Mouse (Mus musculus) liver, adult 2 months (tissue): Measurements from ENCODE around the gene Olfm1.

Experiments used
- CTCF ChIP-seq: fragments of 200-500 bp; IDR thresholded peaks from 2 replicates; pipeline ENCODE4 v1.5.1; 2011; ENCODE audit warnings: low read depth, low read length, control low read depth
- POLR2A ChIP-seq: fragments of 200-500 bp; IDR thresholded peaks from 2 replicates; pipeline ENCODE4 v1.6.1; 2011; ENCODE audit warnings: low read length, control low read depth; ENCODE audit not compliant: insufficient read depth; ENCODE audit errors: extremely low read depth

DNA sequence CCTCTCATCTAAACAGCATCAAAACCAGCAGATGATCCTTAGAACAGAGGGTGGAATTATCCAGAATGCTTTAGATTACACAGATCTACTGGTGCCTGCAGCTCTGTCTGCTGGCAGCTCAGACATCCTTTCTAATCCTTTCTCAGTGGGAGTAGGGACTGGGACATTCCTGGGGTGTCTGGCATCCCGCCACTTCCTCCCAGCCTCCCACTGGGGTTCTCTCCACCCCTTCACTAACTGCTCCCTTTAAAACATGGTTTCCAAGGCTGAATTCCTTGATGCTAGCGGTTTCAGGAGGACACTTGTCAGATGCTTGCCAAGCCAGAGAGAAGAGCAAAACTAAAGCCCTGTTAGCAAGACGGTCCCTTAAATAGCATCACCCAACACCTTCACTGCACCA, 33.1 kb downstream of the Olfm1 start:
- no peak for TF ChIP-seq CTCF
- no peak for TF ChIP-seq POLR2A
